Mouse (Mus musculus) stomach, postnatal 0 days (tissue): ENCODE results near the gene Golga2. TPM values are rescaled to one million over a fixed set of nuclear protein-coding genes. Genes with fewer than 3 reads are reported as not detected.

Experiments used
- ATAC-seq: fragments of 200-750 bp; cut with Nextera tagmentation; 2 replicates; pipeline ENCODE4 v1.8.0; 2017; ENCODE audit not compliant: low FRiP score, low TSS enrichment
- DNase-seq: peaks from one replicate; pipeline ENCODE4 v3.0.0-alpha.2; 2016; ENCODE audit warnings: low spot score
- H3K27ac ChIP-seq: fragments of 300-500 bp; sonication (generic); replicated peaks from 2 replicates; pipeline ENCODE4 v1.5.1; 2014; ENCODE audit warnings: mild to moderate bottlenecking, control low read depth
- H3K27me3 ChIP-seq: fragments of 300-500 bp; sonication (generic); 2 replicates; pipeline ENCODE4 v1.6.1; 2014; ENCODE audit warnings: low read length; ENCODE audit not compliant: control insufficient read depth, insufficient read depth
- H3K36me3 ChIP-seq: fragments of 300-500 bp; sonication (generic); 2 replicates; pipeline ENCODE4 v1.6.1; 2014; ENCODE audit warnings: low read length, mixed read lengths; ENCODE audit not compliant: control insufficient read depth, insufficient read depth
- H3K4me1 ChIP-seq: fragments of 300-500 bp; sonication (generic); replicated peaks from 2 replicates; pipeline ENCODE4 v1.6.1; 2014; ENCODE audit warnings: antibody characterized with exemption; ENCODE audit not compliant: control insufficient read depth, insufficient read depth
- H3K4me2 ChIP-seq: fragments of 300-500 bp; sonication (generic); replicated peaks from 2 replicates; pipeline ENCODE4 v1.6.1; 2014; ENCODE audit warnings: low read depth, mild to moderate bottlenecking, control low read depth, moderate library complexity
- H3K4me3 ChIP-seq: fragments of 300-500 bp; sonication (generic); 2 replicates; pipeline ENCODE4 v1.5.1; 2014; ENCODE audit warnings: low read depth, low read length, control low read depth
- H3K9ac ChIP-seq: fragments of 300-500 bp; sonication (generic); 2 replicates; pipeline ENCODE4 v1.6.1; 2014; ENCODE audit warnings: mild to moderate bottlenecking, low read length, control low read depth, mixed read lengths
- H3K9me3 ChIP-seq: fragments of 300-500 bp; sonication (generic); 2 replicates; pipeline ENCODE4 v1.6.1; 2016; ENCODE audit warnings: low read length; ENCODE audit not compliant: control insufficient read depth
- CTCF ChIP-seq: IDR thresholded peaks from 2 replicates; pipeline ENCODE4 v1.5.1; 2016; ENCODE audit warnings: antibody characterized with exemption, low read depth, mild to moderate bottlenecking, moderate library complexity
- EP300 ChIP-seq: optimal IDR thresholded peaks from 2 replicates; pipeline ENCODE3; 2016; ENCODE audit warnings: antibody characterized with exemption
- WGBS: fragments of 180-500 bp; shearing (Covaris S2); extraction: QIAGEN DNeasy Blood & Tissue Kit; methylation state at CpG from one replicate; pipeline ENCODE4 v1.1.7; 2014; 5-methylcytosine and 5-hydroxymethylcytosine counted together
- polyA plus RNA-seq: library from polyadenylated mRNA; unstranded; fragments of >200 nt; fragmentation: Nextera tagmentation; extraction: Ambion mirVana; gene quantifications from 2 replicates; pipeline ENCODE4 v1.2.1, GENCODE M21; 2015

The Golga2 gene
- polyA plus RNA-seq, 1 experiment from 2014 or later: 18.1 TPM

DNA sequence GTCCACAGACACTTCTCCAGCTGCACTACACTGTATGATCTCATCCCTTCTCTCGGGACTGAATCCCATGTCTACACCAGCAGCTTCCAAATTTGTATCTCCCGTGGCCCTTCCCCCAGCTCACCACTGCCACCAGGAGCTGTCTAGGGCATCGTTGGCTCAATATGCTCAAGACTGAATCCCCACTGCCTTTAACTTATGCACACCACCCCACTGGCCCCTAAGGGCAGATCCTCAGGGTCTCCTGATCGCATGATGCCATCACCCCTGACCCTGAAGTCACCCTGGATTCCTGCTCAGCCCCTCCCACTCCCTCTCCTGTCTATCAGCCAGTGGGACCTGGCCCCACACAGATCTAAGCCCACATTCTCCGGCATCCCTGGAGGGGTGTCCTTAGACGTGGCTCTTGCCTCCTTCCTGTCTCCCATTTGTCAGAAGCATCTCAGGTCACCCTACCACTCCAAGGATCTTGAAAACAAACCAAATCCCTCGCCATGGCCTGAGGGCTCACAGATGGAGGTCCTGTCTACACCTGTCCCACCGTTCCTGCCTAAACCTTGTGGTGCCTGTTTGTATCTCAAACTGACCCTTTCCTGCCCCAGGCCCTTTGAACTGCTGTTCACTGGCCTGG is 62.6 kb downstream of the Golga2 start:
- Histone ChIP-seq H3K9me3 (no peaks in the 10 kb centered on the region), H3K9ac (no peak overlapping the region), H3K4me1 (0 out of 2 replicates have a peak, but pooled peaks cover 3% of the 10 kb centered on the region), H3K27me3 (no peaks in the 10 kb centered on the region), H3K36me3 (no peaks in the 10 kb centered on the region; the same call in 1 of the 2 replicates), H3K4me2 (no peak overlapping the region), H3K27ac (no peak overlapping the region), H3K4me3 (no peak overlapping the region)
- TF ChIP-seq CTCF (no peak), EP300 (no peak)
- 44% methylated on average over 8 of the region's 8 CpGs for WGBS
- DNase-seq: no peak
- no peak for ATAC-seq

GRCm38 (mm10) chr2:32350471-32351051 is 63.4 kb downstream of the Golga2 start:
- Histone ChIP-seq H3K27ac (no peak overlapping the region), H3K4me2 (no peak overlapping the region), H3K27me3 (no peaks in the 10 kb centered on the region), H3K4me3 (no peak overlapping the region), H3K9me3 (no peaks in the 10 kb centered on the region), H3K4me1 (0 out of 2 replicates have a peak, but pooled peaks cover 3% of the 10 kb centered on the region), H3K36me3 (no peaks in the 10 kb centered on the region; the same call in 1 of the 2 replicates), H3K9ac (no peak overlapping the region)
- DNase-seq (peak; percentile 14), ATAC-seq (no peak)
- TF ChIP-seq EP300: no peak
- no peak for TF ChIP-seq CTCF
- 45% methylated on average over 13 of the region's 13 CpGs for WGBS

- no peaks in the 10 kb centered on the region for H3K9me3 ChIP-seq
- ATAC-seq (no peak), DNase-seq (no peak)
- 0 out of 2 replicates have a peak, but pooled peaks cover 3% of the 10 kb centered on the region for H3K4me1 ChIP-seq
- H3K4me2 ChIP-seq: peak overlapping the region; percentile 96
- H3K27me3 ChIP-seq: no peaks in the 10 kb centered on the region
- 53% methylated on average over 9 of the region's 9 CpGs for WGBS
- no peak overlapping the region for H3K27ac ChIP-seq
- TF ChIP-seq CTCF: no peak
- TF ChIP-seq EP300: no peak
- H3K9ac ChIP-seq: no peak overlapping the region
- H3K36me3 ChIP-seq: no peaks in the 10 kb centered on the region; the same call in 1 of the 2 replicates
- H3K4me3 ChIP-seq: peak overlapping the region; percentile 64; the same call in 1 of the 2 replicates
Observed at GRCm38 (mm10) chr2:32351471-32351961, 64.3 kb downstream of the Golga2 start.

- Histone ChIP-seq H3K27ac (peak within 1 kb of the TSS; percentile 45), H3K4me3 (peak within 1 kb of the TSS; percentile 64), H3K36me3 (no peaks in the 10 kb centered on the region; the same call in 1 of the 2 replicates), H3K9me3 (no peaks in the 10 kb centered on the region), H3K4me2 (peak within 1 kb of the TSS; percentile 96), H3K9ac (peak within 1 kb of the TSS; percentile 68), H3K27me3 (no peaks in the 10 kb centered on the region), H3K4me1 (0 out of 2 replicates have a peak, but pooled peaks cover 3% of the 10 kb centered on the region)
- no peak for TF ChIP-seq EP300
- TF ChIP-seq CTCF: no peak
- DNase-seq (peak; percentile 29), ATAC-seq (peak; percentile 16; the same call in 1 of the 2 replicates)
- under 1% methylated on average over 34 of the region's 52 CpGs for WGBS
Observed at GRCm38 (mm10) chr2:32352151-32353006, 65.2 kb downstream of the Golga2 start, which contains the start of gene Ciz1. Ciz1 (plus strand) TSS chr2:32352327.

GRCm38 (mm10) chr2:32353007-32353542 is 65.9 kb downstream of the Golga2 start, which contains the start of gene Dnm1:
Dnm1 (minus strand) TSS chr2:32353338.
- DNase-seq (peak; percentile 92), ATAC-seq (peak; percentile 78)
- no peaks in the 10 kb centered on the region for H3K27me3 ChIP-seq
- peak within 1 kb of the TSS; percentile 96 for H3K4me2 ChIP-seq
- H3K9ac ChIP-seq: peak within 1 kb of the TSS; percentile 68
- under 1% methylated on average over 60 of the region's 63 CpGs for WGBS
- H3K4me3 ChIP-seq: peak within 1 kb of the TSS; percentile 64
- H3K9me3 ChIP-seq: no peaks in the 10 kb centered on the region
- peak; percentile 92 for TF ChIP-seq CTCF
- TF ChIP-seq EP300: no peak
- peak within 1 kb of the TSS; percentile 45 for H3K27ac ChIP-seq
- H3K4me1 ChIP-seq: 0 out of 2 replicates have a peak, but pooled peaks cover 3% of the 10 kb centered on the region
- H3K36me3 ChIP-seq: no peaks in the 10 kb centered on the region; the same call in 1 of the 2 replicates
